Mouse (Mus musculus) neural tube, embryonic 11.5 days (tissue): ENCODE measurements at regions not wholly inside any gene's neighbourhood (a gene's known extent, or its start where the extent isn't known, plus 50 kb on each side); places are given as distances from the start of the nearest gene placed in this dataset.
"Not testable (repeated sequence)": the region's sequence is repeated elsewhere in the genome, so short reads cannot be mapped to it uniquely, and the experiment has no call there.

Source experiments
- ATAC-seq: fragments of 200-750 bp; cut with Nextera tagmentation; 2 replicates; pipeline ENCODE4 v1.8.0; 2017; ENCODE audit warnings: moderate number of reproducible peaks, mild to moderate bottlenecking, moderate TSS enrichment, moderate library complexity; ENCODE audit not compliant: insufficient read depth, low FRiP score, low TSS enrichment
- DNase-seq: peaks from one replicate; pipeline ENCODE4 v3.0.0-alpha.2; 2015; ENCODE audit warnings: low spot score
- H3K27ac ChIP-seq: fragments of 300-500 bp; sonication (generic); 2 replicates; pipeline ENCODE4 v1.5.1; 2014; ENCODE audit warnings: low read depth, mild to moderate bottlenecking, low read length
- H3K27me3 ChIP-seq: fragments of 300-500 bp; sonication (generic); 2 replicates; pipeline ENCODE4 v1.6.1; 2014; ENCODE audit warnings: mild to moderate bottlenecking, low read length, mixed read lengths; ENCODE audit not compliant: control insufficient read depth, insufficient read depth
- H3K36me3 ChIP-seq: fragments of 300-500 bp; sonication (generic); 2 replicates; pipeline ENCODE4 v1.6.1; 2014; ENCODE audit warnings: mild to moderate bottlenecking, low read length, moderate library complexity, mixed read lengths; ENCODE audit not compliant: control insufficient read depth, insufficient read depth
- H3K4me1 ChIP-seq: fragments of 300-500 bp; sonication (generic); 2 replicates; pipeline ENCODE4 v1.6.1; 2014; ENCODE audit warnings: low read length, mixed read lengths; ENCODE audit not compliant: control insufficient read depth, insufficient read depth
- H3K4me2 ChIP-seq: fragments of 300-500 bp; sonication (generic); 2 replicates; pipeline ENCODE4 v1.6.1; 2014; ENCODE audit warnings: low read depth, mild to moderate bottlenecking, moderate library complexity
- H3K4me3 ChIP-seq: fragments of 300-500 bp; sonication (generic); 2 replicates; pipeline ENCODE4 v1.5.1; 2014; ENCODE audit warnings: low read depth, low read length
- H3K9ac ChIP-seq: fragments of 300-500 bp; sonication (generic); 2 replicates; pipeline ENCODE4 v1.6.1; 2014; ENCODE audit warnings: mild to moderate bottlenecking, low read length
- H3K9me3 ChIP-seq: fragments of 300-500 bp; sonication (generic); 2 replicates; pipeline ENCODE4 v1.6.1; 2016; ENCODE audit warnings: low read length; ENCODE audit not compliant: control insufficient read depth
- WGBS: fragments of 180-500 bp; shearing (Covaris S2); extraction: QIAGEN DNeasy Blood & Tissue Kit; methylation state at CpG from one replicate; pipeline ENCODE4 v1.1.7; 2014; 5-methylcytosine and 5-hydroxymethylcytosine counted together

DNA sequence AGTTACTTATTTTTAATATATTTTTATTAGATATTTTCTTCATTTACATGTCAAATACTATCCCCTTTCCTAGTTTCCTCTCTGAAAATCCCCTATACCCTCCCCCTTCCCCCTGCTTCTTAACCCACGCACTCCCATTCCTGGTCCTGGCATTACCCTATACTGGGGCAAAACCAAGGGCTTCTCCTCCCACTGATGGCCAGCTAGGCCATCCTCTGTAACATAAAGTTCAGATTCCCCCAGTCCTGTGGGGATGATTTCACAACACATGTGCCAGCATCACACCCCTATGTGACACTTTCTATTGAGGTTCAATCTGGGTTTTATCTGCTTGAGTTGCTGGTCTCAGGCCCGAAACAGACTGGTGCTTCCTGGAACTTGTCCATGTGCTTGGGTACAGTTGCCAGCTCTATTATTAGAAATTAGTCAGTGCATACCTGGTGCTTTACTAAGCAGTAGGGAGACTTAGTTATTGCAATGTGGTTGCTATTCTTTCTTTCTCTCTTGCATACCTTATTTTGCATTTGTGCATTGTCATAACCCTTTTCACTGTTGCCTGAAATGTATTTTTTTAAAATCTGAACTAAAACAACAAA lies 295.5 kb downstream of the Grxcr1 start:
- DNase-seq: no peak
- no peak overlapping the region for H3K4me3 ChIP-seq
- 95% methylated on average over 2 of the region's 2 CpGs for whole genome bisulfite sequencing
- no peaks in the 10 kb centered on the region for H3K36me3 ChIP-seq
- H3K27ac ChIP-seq: no peak overlapping the region
- no peak overlapping the region for H3K9ac ChIP-seq
- H3K4me1 ChIP-seq: no peaks in the 10 kb centered on the region
- H3K27me3 ChIP-seq: no peaks in the 10 kb centered on the region
- H3K9me3 ChIP-seq: no peaks in the 10 kb centered on the region
- H3K4me2 ChIP-seq: no peak overlapping the region
- ATAC-seq: no peak

DNA sequence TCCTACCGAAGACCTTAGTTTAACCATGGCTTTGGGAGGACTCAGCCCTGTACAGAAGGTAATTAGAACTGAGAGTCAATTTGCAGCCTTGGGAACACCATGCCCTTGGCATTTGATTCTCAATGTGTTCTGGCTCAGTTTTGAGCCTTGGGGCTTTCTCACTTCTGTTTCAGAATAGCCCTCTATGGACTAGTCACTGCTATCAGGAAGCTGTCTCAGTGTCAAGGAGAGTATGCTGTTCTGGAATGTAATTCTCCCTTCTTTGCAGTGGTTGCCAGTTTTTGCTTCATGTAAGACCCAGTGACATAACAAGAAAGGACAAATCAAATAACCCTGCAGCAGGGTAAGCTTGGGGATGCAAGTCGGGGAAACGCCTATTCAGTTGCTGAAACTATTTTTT lies 297.7 kb downstream of the Grxcr1 start:
- Histone ChIP-seq H3K27ac (no peak overlapping the region), H3K27me3 (no peaks in the 10 kb centered on the region), H3K4me3 (no peak overlapping the region), H3K9me3 (no peaks in the 10 kb centered on the region), H3K4me1 (no peaks in the 10 kb centered on the region), H3K36me3 (no peaks in the 10 kb centered on the region), H3K9ac (no peak overlapping the region), H3K4me2 (no peak overlapping the region)
- WGBS: 87% methylated on average over 3 of the region's 3 CpGs
- no peak for ATAC-seq
- DNase-seq: no peak

DNA sequence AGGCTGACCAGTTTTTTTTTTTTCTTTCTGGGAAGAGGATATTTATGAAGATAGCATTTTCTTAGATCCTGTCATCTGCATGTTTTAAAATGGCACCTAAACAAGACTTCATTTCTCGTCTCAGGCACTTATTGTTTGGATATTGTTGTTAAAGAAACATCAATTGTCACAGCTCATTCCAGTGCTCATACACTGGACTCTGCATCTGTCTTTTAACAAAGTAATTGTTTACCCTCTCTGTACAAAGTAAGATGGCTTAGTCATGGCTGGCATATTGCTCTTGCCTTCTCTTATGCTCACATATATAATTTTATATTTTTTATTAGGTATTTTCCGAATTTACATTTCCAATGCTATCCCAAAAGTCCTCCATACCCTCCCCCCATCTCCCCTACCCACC lies 298.2 kb downstream of the Grxcr1 start:
- no peak overlapping the region for H3K4me3 ChIP-seq
- no peak overlapping the region for H3K27ac ChIP-seq
- H3K27me3 ChIP-seq: no peaks in the 10 kb centered on the region
- H3K4me1 ChIP-seq: no peaks in the 10 kb centered on the region
- H3K9me3 ChIP-seq: no peaks in the 10 kb centered on the region
- WGBS: 71% methylated on average over 2 of the region's 2 CpGs
- no peak overlapping the region for H3K9ac ChIP-seq
- no peak overlapping the region for H3K4me2 ChIP-seq
- no peak for ATAC-seq
- H3K36me3 ChIP-seq: no peaks in the 10 kb centered on the region
- DNase-seq: no peak

DNA sequence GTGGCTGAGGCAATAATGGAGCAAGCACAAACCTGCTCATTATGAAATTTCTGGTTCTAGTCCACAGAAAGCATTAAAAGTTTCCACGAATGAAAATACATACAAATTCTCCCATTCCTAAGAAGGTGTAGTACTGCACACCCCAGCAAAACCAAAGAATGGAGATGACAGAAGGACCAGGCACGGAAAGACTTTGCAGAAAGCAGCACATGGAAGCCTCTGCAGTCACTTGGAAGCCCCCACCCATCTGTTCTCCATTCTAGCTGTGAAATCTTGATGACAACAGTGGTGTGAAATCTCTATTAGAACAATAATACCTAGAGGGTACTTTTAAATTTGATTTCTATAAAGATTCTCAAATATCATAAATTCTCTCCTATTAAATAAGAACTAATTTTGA lies 319.3 kb downstream of the Grxcr1 start:
- H3K9ac ChIP-seq: no peak overlapping the region
- 62% methylated on average over 2 of the region's 2 CpGs for WGBS
- H3K27ac ChIP-seq: no peak overlapping the region
- H3K4me2 ChIP-seq: no peak overlapping the region
- DNase-seq: no peak
- H3K9me3 ChIP-seq: no peaks in the 10 kb centered on the region
- no peak for ATAC-seq
- H3K36me3 ChIP-seq: no peaks in the 10 kb centered on the region
- H3K4me3 ChIP-seq: no peak overlapping the region
- no peaks in the 10 kb centered on the region; the same call in 1 of the 2 replicates for H3K4me1 ChIP-seq
- H3K27me3 ChIP-seq: no peaks in the 10 kb centered on the region

DNA sequence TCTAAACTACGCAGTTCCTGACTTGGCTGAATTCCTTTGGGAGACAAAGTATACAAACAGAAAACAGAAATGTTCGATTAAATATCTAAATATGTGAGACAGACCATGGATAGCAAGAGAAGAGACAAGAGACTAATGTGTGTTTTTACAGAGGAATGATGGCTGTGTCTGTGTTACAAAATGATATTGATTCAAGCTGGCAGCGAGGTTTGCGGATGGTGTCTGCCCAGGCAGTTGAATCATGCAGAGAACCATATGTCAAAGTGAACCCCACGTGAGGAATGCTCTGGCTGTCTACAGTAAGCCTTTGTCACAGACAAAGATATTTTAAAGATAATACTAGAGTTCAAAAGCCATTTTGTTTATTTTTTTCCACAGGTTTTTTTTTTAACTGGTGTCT lies 320.2 kb downstream of the Grxcr1 start:
- Histone ChIP-seq H3K4me1 (no peaks in the 10 kb centered on the region; the same call in 1 of the 2 replicates), H3K36me3 (no peaks in the 10 kb centered on the region), H3K4me3 (no peak overlapping the region), H3K27me3 (no peaks in the 10 kb centered on the region), H3K9ac (no peak overlapping the region), H3K9me3 (no peaks in the 10 kb centered on the region), H3K4me2 (no peak overlapping the region), H3K27ac (no peak overlapping the region)
- no peak for ATAC-seq
- DNase-seq: no peak
- WGBS: 47% methylated on average over 5 of the region's 5 CpGs

DNA sequence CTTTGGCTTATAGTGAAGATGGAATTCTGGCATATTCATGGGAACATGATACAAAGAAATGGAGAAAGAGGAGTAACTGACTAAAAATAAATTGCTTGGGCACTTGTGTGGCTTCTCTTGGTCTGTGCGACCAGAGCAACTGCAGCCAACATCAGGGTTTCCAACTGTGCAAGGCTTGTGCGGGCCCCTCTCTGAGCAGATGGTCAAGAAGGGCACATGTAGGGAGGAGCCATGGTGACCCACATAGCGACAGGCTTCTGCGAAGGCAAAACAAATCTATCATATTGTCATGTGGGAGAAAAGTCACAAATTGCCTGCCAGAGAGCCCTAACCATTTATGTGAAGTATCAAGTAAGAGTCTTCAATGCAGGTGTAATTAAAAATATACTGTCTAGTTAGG lies 321.6 kb downstream of the Grxcr1 start:
- WGBS: 39% methylated on average over 4 of the region's 4 CpGs
- Histone ChIP-seq H3K9ac (no peak overlapping the region), H3K36me3 (no peaks in the 10 kb centered on the region), H3K9me3 (no peaks in the 10 kb centered on the region), H3K27ac (no peak overlapping the region), H3K4me2 (no peak overlapping the region), H3K4me3 (no peak overlapping the region), H3K4me1 (no peaks in the 10 kb centered on the region; the same call in 1 of the 2 replicates), H3K27me3 (no peaks in the 10 kb centered on the region)
- no peak for ATAC-seq
- DNase-seq: no peak

DNA sequence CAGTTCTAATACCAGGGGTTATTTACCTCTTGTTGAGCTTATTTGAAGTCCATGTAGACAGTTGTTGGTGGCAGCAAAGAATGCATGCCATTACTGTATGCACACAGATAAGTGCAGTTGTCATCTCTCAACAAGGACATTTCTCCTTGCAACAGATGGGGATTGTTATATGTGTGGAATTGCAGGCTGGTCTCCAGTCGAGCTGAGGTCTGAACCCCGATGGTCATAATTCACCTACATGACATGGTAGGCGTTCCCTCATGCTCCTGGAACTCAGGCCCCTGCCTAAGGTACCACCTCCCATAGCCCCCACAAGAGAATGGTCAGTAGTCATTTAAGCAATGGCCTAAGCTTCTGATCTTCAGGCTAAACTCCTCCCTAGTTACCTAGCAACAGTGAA lies 322.2 kb downstream of the Grxcr1 start:
- not testable (repeated sequence) for H3K9ac ChIP-seq, H3K4me2 ChIP-seq, H3K4me3 ChIP-seq, H3K27me3 ChIP-seq, ATAC-seq, H3K36me3 ChIP-seq, DNase-seq, H3K9me3 ChIP-seq, H3K4me1 ChIP-seq, H3K27ac ChIP-seq
- 28% methylated on average over 2 of the region's 3 CpGs for WGBS

DNA sequence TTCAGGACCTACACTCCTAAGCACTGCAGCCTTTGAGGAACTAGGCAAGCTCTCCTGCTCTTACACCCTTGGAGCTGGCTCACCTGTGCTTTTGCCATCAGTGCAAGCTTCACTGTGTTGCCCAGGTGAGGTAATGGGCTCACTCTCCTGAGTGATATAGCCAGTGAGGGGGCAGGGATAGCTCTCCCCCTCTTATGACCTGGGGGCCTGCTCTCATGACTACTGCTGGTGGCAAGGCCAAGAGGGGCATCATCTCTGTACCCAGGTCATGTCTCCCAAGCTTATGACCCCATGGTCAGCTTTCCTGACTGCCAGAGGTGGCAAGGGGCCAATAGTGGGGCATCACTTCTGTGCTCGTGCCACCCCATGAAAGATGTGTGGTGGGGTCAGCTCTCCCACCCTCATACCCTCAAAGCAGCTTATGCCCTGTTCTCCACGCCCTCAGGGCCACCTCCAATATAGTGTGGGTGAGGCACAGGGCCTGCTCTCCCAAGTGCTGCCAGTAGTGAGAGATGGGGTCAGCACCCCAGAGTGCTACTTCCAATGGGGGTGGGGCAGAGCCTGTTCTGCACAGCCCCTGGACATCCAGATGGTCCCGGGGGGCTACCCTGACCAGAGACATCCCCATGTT lies 330.1 kb downstream of the Grxcr1 start:
- H3K36me3 ChIP-seq: no peaks in the 10 kb centered on the region
- ATAC-seq (no peak), DNase-seq (no peak)
- no peak overlapping the region for H3K27ac ChIP-seq
- H3K4me1 ChIP-seq: no peaks in the 10 kb centered on the region
- WGBS: 88% methylated on average over 3 of the region's 3 CpGs
- no peak overlapping the region for H3K9ac ChIP-seq
- no peaks in the 10 kb centered on the region for H3K27me3 ChIP-seq
- H3K9me3 ChIP-seq: no peaks in the 10 kb centered on the region; the same call in 1 of the 2 replicates
- no peak overlapping the region for H3K4me2 ChIP-seq
- H3K4me3 ChIP-seq: no peak overlapping the region

DNA sequence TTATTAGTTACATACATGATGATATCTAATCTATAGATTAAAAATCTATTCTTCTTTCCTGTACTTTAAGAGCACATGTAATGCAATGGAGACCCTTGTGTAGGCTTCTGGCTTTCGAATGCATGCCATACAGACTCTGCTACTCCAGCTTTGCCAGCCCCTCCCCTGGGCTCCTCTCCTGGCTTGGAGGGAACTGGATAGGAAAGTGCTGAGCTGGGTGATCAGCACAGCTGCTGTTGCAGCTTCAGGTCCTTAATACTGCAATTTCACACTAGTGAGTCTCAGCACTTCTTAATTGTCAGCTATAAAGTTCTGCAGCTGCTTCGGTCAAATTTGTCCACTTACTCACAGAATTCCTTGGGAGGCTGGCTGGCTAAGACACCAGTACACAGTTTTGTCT lies 341.4 kb downstream of the Grxcr1 start:
- Histone ChIP-seq H3K4me3 (no peak overlapping the region), H3K4me1 (no peaks in the 10 kb centered on the region), H3K9ac (no peak overlapping the region), H3K36me3 (no peaks in the 10 kb centered on the region), H3K27ac (no peak overlapping the region), H3K4me2 (no peak overlapping the region), H3K9me3 (no peaks in the 10 kb centered on the region), H3K27me3 (no peaks in the 10 kb centered on the region)
- WGBS: 63% methylated on average over 2 of the region's 2 CpGs
- DNase-seq: no peak
- ATAC-seq: no peak
